Mouse (Mus musculus): ENCODE data around the gene Med27.

Gene Med27

DNA sequence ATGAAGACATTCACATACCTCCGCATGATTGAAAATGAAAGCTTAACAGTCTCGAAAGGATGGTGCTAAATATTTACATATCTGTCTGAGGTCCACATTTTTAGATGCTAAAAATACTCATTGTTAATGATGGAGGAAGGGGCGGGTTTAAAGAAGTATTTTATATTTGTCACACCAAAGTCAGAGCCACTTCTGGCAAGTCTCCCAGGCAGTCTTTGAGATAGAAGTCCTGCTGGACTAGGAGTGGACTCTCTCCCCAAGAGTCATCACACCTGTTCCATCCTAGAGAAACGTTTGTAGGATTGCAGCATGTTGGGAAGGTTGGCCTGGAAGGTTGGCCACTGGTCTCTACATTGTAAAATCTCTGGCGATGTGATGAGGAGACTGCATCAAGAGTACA is 90.5 kb downstream of the Med27 start:
- no peak for DNase-seq (ENCODE audit: low read depth, low spot score)

DNA sequence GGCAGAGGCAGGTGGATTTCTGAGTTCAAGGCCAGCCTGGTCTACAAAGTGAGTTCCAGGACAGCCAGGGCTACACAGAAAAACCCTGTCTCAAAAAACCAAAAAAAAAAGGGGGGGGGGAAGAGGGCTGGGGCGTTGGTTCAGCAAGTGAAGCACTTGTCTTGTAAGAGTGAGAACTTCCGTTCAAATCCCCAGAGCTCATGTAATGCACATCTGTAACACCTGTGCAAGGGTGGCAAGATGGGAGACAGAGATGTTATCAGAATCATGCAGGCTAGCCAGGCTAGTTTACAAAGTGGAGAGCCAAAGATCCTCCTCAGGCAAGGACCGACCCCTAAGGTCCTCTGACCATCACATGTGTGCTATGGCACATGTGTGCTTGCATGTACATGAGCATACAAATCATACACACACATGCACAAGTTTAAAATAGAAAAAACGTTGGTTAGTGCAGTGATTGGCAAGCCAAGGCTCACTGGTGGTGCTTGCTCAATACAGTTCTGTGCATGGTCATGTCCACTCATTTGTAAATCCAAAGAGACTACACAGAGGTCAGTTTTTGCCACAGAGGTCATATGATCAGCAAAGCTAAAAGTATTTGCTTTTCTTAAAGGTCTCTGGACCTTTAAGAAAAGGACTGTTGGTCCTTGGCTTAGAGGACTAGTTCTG is 91.4 kb downstream of the Med27 start:
- no peak for DNase-seq (ENCODE audit: low read depth, low spot score)

GRCm38 (mm10) chr2:29438530-29438862 is 91.9 kb downstream of the Med27 start:
- no peak for DNase-seq (ENCODE audit: low read depth, low spot score)

DNA sequence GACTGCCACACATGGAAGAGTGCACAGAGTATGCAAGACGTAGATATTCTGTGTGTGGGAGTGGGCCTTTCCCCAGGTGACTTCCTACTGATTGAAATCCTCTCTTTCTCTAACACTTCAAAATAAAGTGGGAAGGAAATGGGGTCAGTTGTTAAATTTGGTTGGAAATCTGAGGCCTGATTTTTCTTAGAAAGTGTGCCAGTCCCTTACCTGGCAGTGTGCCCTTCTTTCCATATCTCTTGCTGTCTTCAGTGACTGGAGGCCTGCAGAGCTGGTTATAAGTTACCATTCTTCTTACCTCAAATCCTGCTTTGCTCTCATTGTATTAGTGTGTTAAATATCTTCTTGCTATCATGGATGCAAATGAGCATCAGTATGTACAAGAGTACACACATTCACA is 92.4 kb downstream of the Med27 start:
- DNase-seq (ENCODE audit: low read depth, low spot score), result no peak

DNA sequence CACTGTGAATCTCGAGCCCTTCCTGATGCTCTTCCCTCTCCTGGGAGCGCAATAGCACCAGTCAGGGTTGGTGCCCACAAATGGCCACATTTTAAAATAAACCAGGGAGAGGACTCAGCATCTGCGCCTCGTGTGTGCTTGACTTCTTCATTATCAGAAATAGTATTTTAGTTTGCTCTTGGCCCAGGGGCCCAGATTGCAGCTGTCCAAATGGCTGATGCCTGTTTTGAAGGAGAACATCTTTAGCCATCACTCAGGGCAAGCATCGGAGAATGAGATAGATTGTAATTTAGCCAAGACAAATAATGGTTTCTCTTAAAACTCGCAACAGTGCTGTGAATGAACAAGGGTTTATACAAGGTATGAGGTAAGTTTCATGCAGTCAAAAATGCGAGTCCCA is 92.8 kb downstream of the Med27 start:
- DNase-seq (ENCODE audit: low read depth, low spot score), result no peak

DNA sequence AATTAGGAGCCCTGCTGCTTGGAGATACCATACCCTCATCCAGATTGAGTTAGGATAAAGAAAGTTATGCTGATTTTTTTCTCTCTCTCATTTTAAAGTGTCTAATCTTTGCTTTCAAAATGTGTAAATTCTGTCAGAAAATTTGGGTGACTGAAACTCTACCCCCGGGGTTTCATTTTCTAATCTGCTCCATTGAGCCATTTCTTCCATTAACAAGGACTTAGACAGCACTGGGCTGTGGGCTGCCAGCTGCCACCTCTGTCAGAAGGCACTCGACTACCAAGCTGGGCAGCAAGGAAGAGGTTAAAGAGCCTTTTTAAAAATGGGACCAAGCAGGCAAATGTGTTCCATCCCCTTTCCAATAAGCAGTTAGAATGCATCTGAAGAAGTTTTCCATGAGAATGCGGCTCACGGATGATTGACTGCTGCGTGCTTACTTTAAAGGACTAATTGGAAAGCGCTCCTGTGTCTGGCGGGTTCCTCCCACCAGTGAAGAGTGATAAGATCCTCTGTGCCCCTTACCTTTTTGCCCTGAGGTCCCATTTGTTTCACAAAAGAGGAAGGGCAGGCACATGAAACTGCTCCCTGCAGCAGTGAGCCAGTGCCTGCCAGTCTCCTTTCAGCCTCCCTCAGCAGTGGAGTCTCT is 93.4 kb downstream of the Med27 start:
- no peak for DNase-seq (ENCODE audit: low read depth, low spot score)

- no peak for DNase-seq (ENCODE audit: low read depth, low spot score)
These were observed 95.7 kb downstream of the Med27 start for GRCm38 (mm10) chr2:29442275-29442674.

- no peak for DNase-seq (ENCODE audit: low read depth, low spot score)
These were observed 97.1 kb downstream of the Med27 start for GRCm38 (mm10) chr2:29443626-29444217.

DNA sequence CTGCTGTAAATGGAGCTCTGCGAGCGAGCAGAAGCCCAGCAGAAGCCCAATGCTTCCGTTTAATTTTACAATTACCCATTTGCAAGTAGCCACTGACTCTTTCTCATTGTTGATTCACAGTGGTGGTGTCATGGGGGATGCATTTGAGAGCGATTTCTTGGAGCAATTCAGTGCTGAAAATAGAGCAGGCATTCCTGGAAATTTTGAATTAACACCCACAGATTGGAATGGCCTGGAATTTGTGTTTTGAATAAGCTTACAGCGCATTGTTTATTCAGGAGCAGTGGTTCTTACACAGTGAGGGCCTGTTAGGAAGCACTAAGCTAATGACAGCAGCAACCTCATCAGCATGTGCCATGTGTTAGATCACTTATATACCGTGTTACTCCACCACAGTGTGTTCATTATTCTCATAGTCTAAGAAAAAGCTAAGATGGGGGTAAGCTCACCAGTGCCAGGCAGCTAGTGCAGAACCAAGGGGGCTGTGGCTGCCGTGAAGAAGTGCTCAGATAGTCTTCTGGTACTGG is 101.9 kb downstream of the Med27 start:
- DNase-seq (ENCODE audit: low read depth, low spot score), result no peak

DNA sequence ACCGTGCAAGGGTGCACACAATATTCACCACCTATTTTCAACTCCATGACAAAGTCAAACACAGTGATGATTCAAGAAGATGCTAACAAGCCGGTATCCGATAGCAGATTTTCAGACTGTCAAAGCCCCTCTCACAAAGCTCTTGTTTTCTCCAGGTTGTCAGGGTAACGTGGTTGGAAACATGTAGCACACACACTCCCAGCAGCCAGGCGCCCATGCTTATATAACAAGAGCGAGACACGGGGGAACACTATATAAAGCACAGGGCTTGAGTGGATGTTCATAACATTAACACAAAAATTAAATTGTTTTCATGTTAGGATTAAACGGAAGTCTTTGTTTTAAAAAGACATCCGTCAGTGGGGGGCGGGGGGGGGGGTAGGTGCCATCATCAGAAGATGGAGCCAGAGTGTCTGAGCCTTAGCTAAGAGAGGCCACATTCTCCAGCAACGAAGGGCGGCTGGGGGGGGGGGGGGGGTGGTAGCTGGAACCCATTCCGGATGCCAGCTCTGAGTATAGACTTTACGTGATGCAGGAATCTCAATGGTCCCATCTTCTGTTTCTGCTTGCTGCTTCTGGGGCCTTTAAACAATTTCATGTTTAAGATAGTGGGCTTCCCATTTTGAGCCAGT is 104.9 kb downstream of the Med27 start:
- peak; percentile 55 for DNase-seq (ENCODE audit: low read depth, low spot score)

GRCm38 (mm10) chr2:29453376-29453775 is 106.8 kb downstream of the Med27 start:
- no peak for DNase-seq (ENCODE audit: low read depth, low spot score)

DNA sequence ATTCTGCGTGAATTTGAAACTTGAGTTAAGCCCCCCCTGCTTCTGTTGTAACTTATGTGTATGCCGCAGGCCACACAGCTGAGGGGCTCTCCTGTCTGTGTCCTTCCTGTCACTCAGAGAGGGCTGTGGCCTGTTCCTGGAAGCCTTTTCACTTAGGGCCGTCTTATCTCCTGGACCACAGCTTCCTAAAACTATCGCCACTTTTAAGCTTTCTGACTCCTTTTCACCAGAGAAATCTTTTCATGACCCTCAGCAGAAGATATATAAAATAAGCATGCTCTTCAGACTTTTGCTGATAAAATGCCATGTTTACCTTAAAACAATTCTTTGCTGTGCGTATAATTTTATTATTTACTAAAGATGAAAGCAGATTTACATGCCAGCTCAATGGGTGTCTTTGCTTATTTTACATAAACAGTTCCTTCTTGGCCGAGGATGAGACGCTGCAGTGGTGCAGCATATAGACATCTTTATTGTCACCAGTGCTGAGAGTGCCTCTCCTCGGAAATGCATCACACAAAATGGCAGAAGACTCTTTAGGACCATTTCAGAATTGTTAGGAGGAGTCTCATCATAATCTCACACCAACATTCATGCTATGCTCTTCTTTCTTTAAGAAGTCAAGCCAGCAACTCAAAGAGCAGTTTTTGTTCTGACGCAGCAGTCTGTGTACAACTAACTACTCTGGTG is 110.2 kb downstream of the Med27 start:
- DNase-seq (ENCODE audit: low read depth, low spot score), result no peak

DNA sequence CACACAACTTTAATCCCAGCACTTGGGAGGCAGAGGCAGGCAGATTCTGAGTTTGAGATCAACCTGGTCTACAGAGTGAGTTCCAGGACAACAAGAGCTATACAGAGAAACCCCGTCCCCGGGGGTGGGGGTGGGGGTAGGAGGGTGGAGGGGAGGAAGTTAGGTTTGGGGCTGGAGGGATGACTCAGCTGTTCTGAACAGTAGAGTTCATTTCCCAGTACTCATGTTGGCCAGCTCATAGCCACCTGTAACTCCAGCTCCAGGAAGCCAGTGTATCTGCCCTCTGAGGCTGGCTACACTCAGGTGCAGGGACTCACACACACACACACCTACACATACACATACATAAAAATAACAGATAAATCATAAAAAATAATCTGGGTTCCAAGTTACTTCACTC is 111.1 kb downstream of the Med27 start:
- DNase-seq (ENCODE audit: low read depth, low spot score), result no peak

GRCm38 (mm10) chr2:29458346-29458950 is 111.8 kb downstream of the Med27 start:
- DNase-seq (ENCODE audit: low read depth, low spot score), result no peak

DNA sequence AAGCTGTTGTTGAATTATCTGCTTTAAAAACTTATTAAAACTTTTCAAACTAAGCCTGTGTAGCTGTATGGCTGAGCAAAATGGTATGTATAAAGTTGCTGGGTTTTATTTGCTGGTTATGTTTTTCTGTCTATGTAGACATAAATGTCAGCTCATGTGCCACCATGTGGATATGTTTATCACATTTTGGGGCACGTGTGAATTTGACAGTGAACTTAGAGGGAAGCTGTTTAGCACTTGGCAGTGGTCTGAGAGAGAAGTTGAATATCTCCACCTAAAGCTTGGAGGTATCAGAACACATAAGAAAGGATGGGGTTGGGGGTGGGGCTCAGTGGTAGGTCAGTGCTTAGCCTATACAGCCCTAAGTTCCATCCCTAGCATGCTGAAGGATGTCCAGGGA is 113.0 kb downstream of the Med27 start:
- DNase-seq (ENCODE audit: low read depth, low spot score), result no peak

DNA sequence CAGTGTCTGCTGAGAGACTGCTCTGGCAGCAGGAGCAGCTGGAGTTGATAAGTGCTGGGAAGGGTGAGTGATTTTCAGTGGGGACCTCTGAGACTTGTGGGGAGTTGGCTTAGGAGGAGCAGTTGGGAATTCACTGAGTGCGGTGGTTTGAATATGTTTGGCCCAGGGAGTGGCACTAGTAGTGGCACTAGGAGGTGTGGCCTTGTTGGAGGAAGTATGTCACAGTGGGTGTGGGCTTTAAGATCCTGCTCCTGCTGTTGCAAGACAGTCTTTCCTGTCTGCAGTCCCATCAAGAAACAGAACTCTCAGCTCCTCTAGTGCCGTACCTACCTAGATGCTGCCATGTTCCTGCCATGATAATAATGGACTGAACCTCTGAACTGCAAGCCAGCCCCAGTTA is 115.2 kb downstream of the Med27 start:
- no peak for DNase-seq (ENCODE audit: low read depth, low spot score)

DNA sequence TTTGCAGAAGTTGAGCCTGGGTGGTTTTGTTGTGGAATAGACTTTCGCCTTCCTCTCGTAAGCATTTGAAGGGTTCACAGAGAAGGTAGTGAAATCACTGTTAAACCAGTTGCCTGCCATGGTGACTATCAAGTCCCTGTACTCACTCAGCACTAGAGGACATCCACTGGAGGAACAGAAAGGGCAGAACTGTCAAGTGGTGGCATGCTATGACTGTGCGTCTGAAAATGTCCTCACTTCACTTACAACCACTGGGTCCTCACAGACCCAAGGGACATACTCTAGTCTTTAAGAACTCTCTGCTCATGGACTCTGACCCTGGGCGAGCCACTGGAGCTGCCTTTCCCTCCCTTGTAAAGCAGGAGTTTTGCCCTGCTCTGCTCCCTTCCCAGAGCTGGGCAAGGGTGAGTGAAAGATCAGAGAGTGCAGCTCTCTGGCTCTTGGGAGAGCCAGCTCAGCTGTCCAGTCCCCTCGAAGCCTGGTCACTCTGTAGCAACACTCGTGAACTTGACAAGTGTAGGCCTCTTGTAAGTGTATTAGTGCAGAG is 116.5 kb downstream of the Med27 start:
- no peak for DNase-seq (ENCODE audit: low read depth, low spot score)

- no peak for DNase-seq (ENCODE audit: low read depth, low spot score)
These were observed 118.4 kb downstream of the Med27 start for GRCm38 (mm10) chr2:29464851-29465648.

DNA sequence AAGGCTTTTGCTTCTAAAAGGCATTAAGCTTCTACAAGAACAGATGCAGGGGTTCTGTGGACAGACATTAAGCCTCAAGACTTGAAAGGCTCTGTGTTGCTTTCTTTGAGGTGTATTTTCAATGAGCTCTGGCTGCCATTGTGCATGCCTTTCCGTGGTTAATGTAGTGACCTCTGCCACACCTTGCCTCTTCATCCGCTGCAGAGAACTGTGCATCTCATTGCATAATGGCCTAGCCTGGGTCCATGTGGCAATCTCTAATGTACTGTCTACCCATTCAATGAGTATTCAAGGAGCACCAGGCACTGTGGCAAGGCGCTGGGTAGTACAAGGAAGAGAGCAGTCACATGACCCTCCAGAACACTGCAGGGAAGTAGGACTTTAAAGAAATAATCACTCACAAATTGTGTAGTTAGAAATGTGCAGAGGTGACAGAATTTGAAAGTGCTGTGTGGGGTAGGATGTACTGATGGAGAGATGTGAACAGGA is 119.1 kb downstream of the Med27 start:
- no peak for DNase-seq (ENCODE audit: low read depth, low spot score)

DNA sequence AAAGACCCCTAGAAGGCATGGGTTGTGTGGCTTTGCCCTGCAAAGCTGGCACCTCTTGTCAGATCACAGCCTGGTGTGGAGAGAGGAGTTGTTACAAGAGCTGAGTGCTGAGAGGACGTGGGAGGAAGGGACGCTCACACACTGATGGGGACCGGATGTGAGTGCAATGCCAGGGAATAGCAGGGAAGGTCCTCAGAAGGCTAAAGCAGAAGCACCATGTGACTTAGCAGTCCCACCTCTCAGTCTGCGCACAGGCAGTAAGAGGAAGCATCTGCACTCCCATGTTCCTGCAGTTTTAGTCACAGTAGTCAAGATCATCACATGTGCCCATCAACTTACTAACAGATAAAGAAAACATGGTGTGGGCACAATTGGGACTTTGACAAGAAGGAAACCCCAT is 119.8 kb downstream of the Med27 start:
- DNase-seq (ENCODE audit: low read depth, low spot score), result no peak
